Mouse (Mus musculus): ENCODE data around the gene Npb. TPM values are rescaled to one million over a fixed set of nuclear protein-coding genes. Genes with fewer than 3 reads are reported as not detected.
"Not testable (repeated sequence)": the region's sequence is repeated elsewhere in the genome, so short reads cannot be mapped to it uniquely, and the experiment has no call there.

Gene Npb
- polyA plus RNA-seq (2015; fragmentation: Nextera tagmentation; extraction: Ambion mirVana), result 2.5 and 2.9 TPM in 2 replicates

GRCm38 (mm10) chr11:120608241-120609034 is at the start of gene Npb:
Gene Npb, plus strand, starts transcription at chr11:120608477.
- H3K27ac ChIP-seq (ENCODE audit: low read length), result no peak within 1 kb of the TSS
- no peak for TF ChIP-seq CTCF (IDR thresholded peaks at IDR 0.05)
- TF ChIP-seq EP300 (IDR thresholded peaks at IDR 0.05), result no peak
- H3K4me1 ChIP-seq (ENCODE audit: insufficient read depth, low read depth, low read length), result peaks cover 7% of the 10 kb centered on the region; the same call in 1 of the 2 replicates
- DNase-seq (ENCODE audit: low spot score) (no peak), ATAC-seq (peak; percentile 20; the same call in 1 of the 2 replicates)
- H3K4me2 ChIP-seq (replicated peaks; ENCODE audit: low read depth, low read length), result peak within 1 kb of the TSS; percentile 54
- WGBS, result 5% methylated on average over 45 of the region's 45 CpGs
- H3K4me3 ChIP-seq (ENCODE audit: low read depth, low read length), result peak within 1 kb of the TSS; percentile 26
- H3K27me3 ChIP-seq (replicated peaks; ENCODE audit: insufficient read depth, low read length), result no peaks in the 10 kb centered on the region
- peak within 1 kb of the TSS; percentile 23; the same call in 1 of the 2 replicates for H3K9ac ChIP-seq (replicated peaks; ENCODE audit: low read depth)
- 0 out of 2 replicates have a peak, but pooled peaks cover 12% of the 10 kb centered on the region for H3K36me3 ChIP-seq (ENCODE audit: insufficient read depth, low read length)
- no peaks in the 10 kb centered on the region for H3K9me3 ChIP-seq (ENCODE audit: low read length)

- peaks cover 47% of the 10 kb centered on the region for H3K36me3 ChIP-seq (ENCODE audit: insufficient read depth, low read length)
- WGBS, result 88% methylated on average over 6 of the region's 6 CpGs
- H3K4me2 ChIP-seq (replicated peaks; ENCODE audit: low read depth, low read length), result not testable (repeated sequence)
Measured at GRCm38 (mm10) chr11:120558843-120559242, 49.4 kb upstream of the Npb start.

GRCm38 (mm10) chr11:120560952-120561728 is 47.1 kb upstream of the Npb start:
- Histone ChIP-seq H3K27me3 (replicated peaks; ENCODE audit: insufficient read depth, low read length) (no peaks in the 10 kb centered on the region), H3K4me3 (ENCODE audit: low read depth, low read length) (no peak overlapping the region), H3K27ac (ENCODE audit: low read length) (no peak overlapping the region), H3K4me1 (ENCODE audit: insufficient read depth, low read depth, low read length) (no peaks in the 10 kb centered on the region), H3K9ac (replicated peaks; ENCODE audit: low read depth) (no peak overlapping the region), H3K4me2 (replicated peaks; ENCODE audit: low read depth, low read length) (no peak overlapping the region), H3K36me3 (ENCODE audit: insufficient read depth, low read length) (peaks cover 64% of the 10 kb centered on the region), H3K9me3 (ENCODE audit: low read length) (no peaks in the 10 kb centered on the region)
- DNase-seq (ENCODE audit: low spot score) (no peak), ATAC-seq (no peak)
- TF ChIP-seq EP300 (IDR thresholded peaks at IDR 0.05), result no peak
- no peak for TF ChIP-seq CTCF (IDR thresholded peaks at IDR 0.05)
- WGBS, result 91% methylated on average over 13 of the region's 13 CpGs

More at GRCm38 (mm10) chr11:120558843-120559242, 49.4 kb upstream of the Npb start:
- not testable (repeated sequence) for H3K27ac ChIP-seq (ENCODE audit: low read length); DNase-seq (ENCODE audit: low spot score); H3K4me1 ChIP-seq (ENCODE audit: insufficient read depth, low read depth, low read length); H3K4me3 ChIP-seq (ENCODE audit: low read depth, low read length); ATAC-seq; H3K9me3 ChIP-seq (ENCODE audit: low read length); H3K9ac ChIP-seq (replicated peaks; ENCODE audit: low read depth); H3K27me3 ChIP-seq (replicated peaks; ENCODE audit: insufficient read depth, low read length)

- Histone ChIP-seq H3K9me3 (ENCODE audit: low read length) (no peaks in the 10 kb centered on the region), H3K36me3 (ENCODE audit: insufficient read depth, low read length) (peaks cover 79% of the 10 kb centered on the region), H3K9ac (replicated peaks; ENCODE audit: low read depth) (no peak overlapping the region), H3K4me2 (replicated peaks; ENCODE audit: low read depth, low read length) (no peak overlapping the region), H3K27ac (ENCODE audit: low read length) (no peak overlapping the region), H3K4me3 (ENCODE audit: low read depth, low read length) (no peak overlapping the region), H3K27me3 (replicated peaks; ENCODE audit: insufficient read depth, low read length) (no peaks in the 10 kb centered on the region), H3K4me1 (ENCODE audit: insufficient read depth, low read depth, low read length) (no peaks in the 10 kb centered on the region)
- DNase-seq (ENCODE audit: low spot score) (no peak), ATAC-seq (no peak)
- no peak for TF ChIP-seq EP300 (IDR thresholded peaks at IDR 0.05)
- no peak for TF ChIP-seq CTCF (IDR thresholded peaks at IDR 0.05)
- 94% methylated on average over 13 of the region's 13 CpGs for WGBS
Measured at GRCm38 (mm10) chr11:120562949-120563348, 45.3 kb upstream of the Npb start.

- 88% methylated on average over 9 of the region's 9 CpGs for WGBS
- ATAC-seq, result no peak
- no peak overlapping the region for H3K4me2 ChIP-seq (replicated peaks; ENCODE audit: low read depth, low read length)
- H3K36me3 ChIP-seq (ENCODE audit: insufficient read depth, low read length), result peaks cover 79% of the 10 kb centered on the region
- no peak overlapping the region for H3K27ac ChIP-seq (ENCODE audit: low read length)
- H3K4me1 ChIP-seq (ENCODE audit: insufficient read depth, low read depth, low read length), result no peaks in the 10 kb centered on the region
- TF ChIP-seq EP300 (IDR thresholded peaks at IDR 0.05), result no peak
- TF ChIP-seq CTCF (IDR thresholded peaks at IDR 0.05), result no peak
- H3K4me3 ChIP-seq (ENCODE audit: low read depth, low read length), result no peak overlapping the region
- no peaks in the 10 kb centered on the region for H3K27me3 ChIP-seq (replicated peaks; ENCODE audit: insufficient read depth, low read length)
- DNase-seq (ENCODE audit: low spot score), result no peak
- no peaks in the 10 kb centered on the region for H3K9me3 ChIP-seq (ENCODE audit: low read length)
- no peak overlapping the region for H3K9ac ChIP-seq (replicated peaks; ENCODE audit: low read depth)
Measured at GRCm38 (mm10) chr11:120565114-120565513, 43.2 kb upstream of the Npb start.

- Histone ChIP-seq H3K27me3 (replicated peaks; ENCODE audit: insufficient read depth, low read length) (no peaks in the 10 kb centered on the region), H3K4me1 (ENCODE audit: insufficient read depth, low read depth, low read length) (0 out of 2 replicates have a peak, but pooled peaks cover 4% of the 10 kb centered on the region), H3K4me3 (ENCODE audit: low read depth, low read length) (no peak overlapping the region), H3K27ac (ENCODE audit: low read length) (no peak overlapping the region), H3K9me3 (ENCODE audit: low read length) (no peaks in the 10 kb centered on the region), H3K36me3 (ENCODE audit: insufficient read depth, low read length) (peaks cover 52% of the 10 kb centered on the region), H3K9ac (replicated peaks; ENCODE audit: low read depth) (no peak overlapping the region), H3K4me2 (replicated peaks; ENCODE audit: low read depth, low read length) (no peak overlapping the region)
- DNase-seq (ENCODE audit: low spot score) (no peak), ATAC-seq (no peak)
- no peak for TF ChIP-seq EP300 (IDR thresholded peaks at IDR 0.05)
- TF ChIP-seq CTCF (IDR thresholded peaks at IDR 0.05), result no peak
- 86% methylated on average over 6 of the region's 6 CpGs for WGBS
Measured at GRCm38 (mm10) chr11:120568324-120568723, 40.0 kb upstream of the Npb start.

Data from lung, postnatal 0 days (tissue).